Mouse (Mus musculus) midbrain, embryonic 14.5 days (tissue): ENCODE results near the gene Pqbp1. TPM values are rescaled to one million over a fixed set of nuclear protein-coding genes. Genes with fewer than 3 reads are reported as not detected.

ENCODE experiments used
- ATAC-seq: fragments of 200-750 bp; cut with Nextera tagmentation; 2 replicates; pipeline ENCODE4 v1.8.0; 2017; ENCODE audit warnings: moderate number of reproducible peaks, moderate library complexity; ENCODE audit not compliant: low FRiP score, low TSS enrichment
- DNase-seq: peaks from one replicate; pipeline ENCODE4 v3.0.0-alpha.2; 2015
- H3K27ac ChIP-seq: fragments of 300-500 bp; sonication (generic); replicated peaks from 2 replicates; pipeline ENCODE4 v1.5.1; 2014; ENCODE audit warnings: mild to moderate bottlenecking, low read depth, low read length, moderate library complexity
- H3K27me3 ChIP-seq: fragments of 300-500 bp; sonication (generic); 2 replicates; pipeline ENCODE4 v1.6.1; 2014; ENCODE audit warnings: low read length, control low read depth, mixed read lengths; ENCODE audit not compliant: control insufficient read depth, insufficient read depth
- H3K36me3 ChIP-seq: fragments of 300-500 bp; sonication (generic); 2 replicates; pipeline ENCODE4 v1.6.1; 2014; ENCODE audit warnings: low read length, control low read depth; ENCODE audit not compliant: control insufficient read depth, insufficient read depth
- H3K4me1 ChIP-seq: fragments of 300-500 bp; sonication (generic); 2 replicates; pipeline ENCODE4 v1.6.1; 2014; ENCODE audit warnings: mild to moderate bottlenecking, antibody characterized with exemption, low read length, control low read depth; ENCODE audit not compliant: control insufficient read depth, insufficient read depth
- H3K4me2 ChIP-seq: fragments of 300-500 bp; sonication (generic); 2 replicates; pipeline ENCODE4 v1.6.1; 2014; ENCODE audit warnings: mild to moderate bottlenecking, low read length, moderate library complexity
- H3K4me3 ChIP-seq: fragments of 300-500 bp; sonication (generic); replicated peaks from 2 replicates; pipeline ENCODE4 v1.5.1; 2014; ENCODE audit warnings: low read depth, low read length
- H3K9ac ChIP-seq: fragments of 300-500 bp; sonication (generic); replicated peaks from 2 replicates; pipeline ENCODE4 v1.6.1; 2014; ENCODE audit warnings: mild to moderate bottlenecking, low read length, moderate library complexity
- H3K9me3 ChIP-seq: fragments of 300-500 bp; sonication (generic); 2 replicates; pipeline ENCODE4 v1.6.1; 2016; ENCODE audit warnings: low read length, control low read depth, mixed read lengths; ENCODE audit not compliant: control insufficient read depth
- WGBS: fragments of 180-500 bp; shearing (Covaris S2); extraction: QIAGEN DNeasy Blood & Tissue Kit; methylation state at CpG from one replicate; pipeline ENCODE4 v1.1.7; 2014; 5-methylcytosine and 5-hydroxymethylcytosine counted together
- polyA plus RNA-seq: library from polyadenylated mRNA; unstranded; fragments of >200 nt; fragmentation: Nextera tagmentation; extraction: Ambion mirVana; gene quantifications from 2 replicates; pipeline ENCODE4 v1.2.1, GENCODE M21; 2014

The Pqbp1 gene
- polyA plus RNA-seq, 1 experiment from 2014 or later = 181 TPM

DNA sequence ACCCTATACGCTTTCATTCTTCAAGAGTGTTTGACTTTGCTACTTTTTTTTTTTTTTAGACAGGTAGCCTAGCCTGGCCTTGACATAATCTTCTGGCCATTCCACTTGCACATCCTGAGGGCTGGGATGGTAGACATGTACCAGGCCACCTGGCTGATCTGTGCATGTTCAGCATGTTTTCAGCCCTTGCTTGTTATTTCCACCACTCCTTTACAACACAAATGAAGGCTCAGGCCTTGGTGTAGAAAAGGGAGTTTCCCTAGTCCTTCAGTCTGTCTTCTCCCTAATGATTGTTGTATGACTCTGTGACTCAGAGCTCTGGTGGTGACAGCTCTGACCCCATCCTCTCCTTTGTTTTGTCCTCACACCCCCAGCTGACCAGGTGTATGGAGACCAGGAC is 31.9 kb downstream of the Pqbp1 start:
- H3K36me3 ChIP-seq = peaks cover 12% of the 10 kb centered on the region; the same call in 1 of the 2 replicates
- H3K4me1 ChIP-seq = no peaks in the 10 kb centered on the region
- no peak for DNase-seq
- H3K27me3 ChIP-seq = no peaks in the 10 kb centered on the region
- no peak overlapping the region for H3K9ac ChIP-seq
- H3K27ac ChIP-seq = no peak overlapping the region
- no peak for ATAC-seq
- no peaks in the 10 kb centered on the region for H3K9me3 ChIP-seq
- H3K4me2 ChIP-seq = no peak overlapping the region
- H3K4me3 ChIP-seq = no peak overlapping the region
- WGBS = 100% methylated on average over 1 of the region's 1 CpGs

DNA sequence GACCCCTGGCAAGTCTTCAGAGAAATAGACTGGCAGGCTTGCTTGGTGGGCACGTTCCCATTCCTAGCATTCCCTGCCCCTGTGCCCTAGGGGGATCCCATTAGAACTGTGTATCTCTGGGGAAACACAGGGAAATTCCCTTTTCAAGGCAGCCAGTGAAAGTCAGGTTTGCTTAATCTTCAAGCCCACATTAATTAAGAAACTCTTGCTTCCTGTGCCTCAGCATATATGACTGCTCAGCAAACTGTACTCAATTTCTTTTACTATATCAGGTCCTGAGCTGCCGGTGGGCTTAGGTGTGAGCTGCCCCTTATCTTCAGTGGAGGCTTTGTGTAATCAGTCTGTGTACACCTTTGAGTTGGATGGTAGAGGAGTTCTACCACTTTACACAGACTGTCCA is 33.3 kb downstream of the Pqbp1 start:
- Histone ChIP-seq H3K36me3 (peaks cover 9% of the 10 kb centered on the region; the same call in 1 of the 2 replicates), H3K4me1 (no peaks in the 10 kb centered on the region), H3K27me3 (no peaks in the 10 kb centered on the region), H3K9me3 (no peaks in the 10 kb centered on the region), H3K4me3 (no peak overlapping the region), H3K27ac (no peak overlapping the region), H3K9ac (no peak overlapping the region), H3K4me2 (no peak overlapping the region)
- DNase-seq (no peak), ATAC-seq (no peak)
- WGBS = 67% methylated on average over 2 of the region's 2 CpGs

DNA sequence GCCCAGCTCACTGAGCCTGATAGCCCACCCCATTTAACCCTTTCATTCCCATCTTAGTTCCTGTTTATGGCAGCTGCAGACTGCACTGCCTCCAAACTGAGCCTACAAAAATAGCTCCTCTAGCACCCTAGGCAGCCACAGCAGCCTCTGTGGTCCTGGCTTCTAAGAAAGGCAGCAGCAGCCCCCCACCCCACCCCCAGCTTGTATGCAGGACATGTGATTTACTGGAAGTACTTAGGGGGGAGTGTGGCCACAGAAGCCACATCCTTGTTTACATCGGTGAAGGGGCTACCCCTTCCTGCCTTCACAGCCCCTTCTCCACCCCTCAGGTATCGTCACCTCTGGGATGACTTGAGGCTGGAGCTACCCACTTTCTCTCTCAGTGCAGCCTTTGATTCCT is 33.7 kb downstream of the Pqbp1 start:
- H3K36me3 ChIP-seq = peaks cover 9% of the 10 kb centered on the region; the same call in 1 of the 2 replicates
- no peaks in the 10 kb centered on the region for H3K9me3 ChIP-seq
- H3K9ac ChIP-seq = no peak overlapping the region
- WGBS = 76% methylated on average over 2 of the region's 2 CpGs
- no peaks in the 10 kb centered on the region for H3K27me3 ChIP-seq
- no peak overlapping the region for H3K27ac ChIP-seq
- H3K4me1 ChIP-seq = no peaks in the 10 kb centered on the region
- ATAC-seq (no peak), DNase-seq (no peak)
- no peak overlapping the region for H3K4me2 ChIP-seq
- no peak overlapping the region for H3K4me3 ChIP-seq

DNA sequence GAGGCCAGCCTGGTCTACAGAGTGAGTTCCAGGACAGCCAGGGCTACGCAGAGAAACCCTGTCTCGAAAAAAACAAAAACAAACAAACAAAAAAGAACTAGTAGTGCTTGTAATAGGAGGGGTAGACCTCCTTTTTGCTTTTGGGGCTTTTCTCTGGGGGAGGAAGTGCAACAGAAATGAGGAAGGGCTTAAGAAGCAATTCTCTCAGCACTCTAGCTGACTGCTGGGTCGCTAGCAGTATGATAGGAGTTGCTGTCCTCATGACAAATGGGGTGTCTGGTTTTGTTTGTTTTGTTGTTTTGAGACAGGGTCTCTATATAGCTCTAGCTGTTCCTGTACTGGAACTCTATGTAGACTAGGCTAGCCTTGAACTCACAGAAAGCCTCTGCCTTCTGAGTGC is 34.5 kb downstream of the Pqbp1 start:
- H3K36me3 ChIP-seq = peaks cover 9% of the 10 kb centered on the region; the same call in 1 of the 2 replicates
- H3K27me3 ChIP-seq = no peaks in the 10 kb centered on the region
- 87% methylated on average over 3 of the region's 3 CpGs for WGBS
- no peaks in the 10 kb centered on the region for H3K9me3 ChIP-seq
- DNase-seq = no peak
- no peak overlapping the region for H3K4me3 ChIP-seq
- no peak overlapping the region for H3K4me2 ChIP-seq
- H3K4me1 ChIP-seq = no peaks in the 10 kb centered on the region
- ATAC-seq = no peak
- H3K27ac ChIP-seq = no peak overlapping the region
- no peak overlapping the region for H3K9ac ChIP-seq

DNA sequence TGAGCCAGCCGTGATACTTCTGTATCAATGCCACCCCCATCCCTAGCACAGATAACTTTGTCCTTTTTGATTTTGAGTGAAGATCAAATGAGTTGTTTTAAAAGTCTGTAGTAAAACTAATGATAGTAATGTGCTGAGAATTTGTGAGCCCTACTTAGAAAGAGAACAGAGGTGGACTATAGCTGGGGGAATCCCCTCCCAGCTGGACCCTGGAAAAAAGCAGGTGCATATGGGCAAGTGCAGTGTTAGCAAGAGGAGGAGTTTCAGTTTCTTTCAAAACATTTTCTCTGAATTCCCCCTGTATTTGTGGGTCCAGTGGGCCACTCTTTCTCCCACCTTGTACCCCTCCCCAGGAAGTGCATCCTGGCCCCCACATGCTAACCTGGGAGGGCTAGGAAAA is 35.9 kb downstream of the Pqbp1 start:
- ATAC-seq = no peak
- DNase-seq = no peak
- Histone ChIP-seq H3K9ac (no peak overlapping the region), H3K4me3 (no peak overlapping the region), H3K36me3 (peaks cover 8% of the 10 kb centered on the region; the same call in 1 of the 2 replicates), H3K9me3 (no peaks in the 10 kb centered on the region), H3K27me3 (no peaks in the 10 kb centered on the region), H3K4me2 (no peak overlapping the region), H3K4me1 (no peaks in the 10 kb centered on the region), H3K27ac (no peak overlapping the region)
- 90% methylated on average over 1 of the region's 1 CpGs for WGBS

DNA sequence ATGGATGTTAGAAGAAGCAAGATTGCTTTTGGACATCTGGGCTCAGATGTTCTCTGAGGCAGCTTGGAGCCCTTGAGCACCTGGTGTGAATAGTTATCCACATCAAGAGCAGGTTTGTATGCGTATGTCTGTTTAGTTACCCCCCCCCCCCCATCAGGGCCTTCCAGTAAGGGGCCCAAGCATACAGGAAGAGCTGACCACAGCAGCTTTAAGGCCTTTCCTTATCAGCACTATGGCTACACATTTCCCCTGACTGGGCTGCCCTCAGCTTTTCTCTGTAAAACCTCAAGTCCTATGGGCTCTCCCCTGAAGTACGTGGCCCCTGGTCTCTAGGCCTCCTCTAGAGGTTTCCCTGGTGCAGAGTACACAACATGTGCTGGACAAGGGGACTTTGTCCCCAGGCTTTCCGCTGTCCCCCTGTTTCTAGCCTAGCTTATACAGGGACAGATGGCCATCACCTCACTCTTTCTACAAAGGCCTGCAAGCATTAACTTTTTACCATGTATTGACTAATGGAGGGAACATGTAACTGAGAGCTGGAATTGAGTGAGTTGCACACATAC is 39.8 kb downstream of the Pqbp1 start:
- no peak for ATAC-seq
- no peaks in the 10 kb centered on the region for H3K27me3 ChIP-seq
- no peak for DNase-seq
- no peaks in the 10 kb centered on the region for H3K9me3 ChIP-seq
- H3K36me3 ChIP-seq = 0 out of 2 replicates have a peak, but pooled peaks cover 2% of the 10 kb centered on the region
- no peak overlapping the region for H3K27ac ChIP-seq
- no peak overlapping the region for H3K9ac ChIP-seq
- no peak overlapping the region for H3K4me2 ChIP-seq
- H3K4me3 ChIP-seq = no peak overlapping the region
- WGBS = 78% methylated on average over 3 of the region's 3 CpGs
- H3K4me1 ChIP-seq = no peaks in the 10 kb centered on the region

DNA sequence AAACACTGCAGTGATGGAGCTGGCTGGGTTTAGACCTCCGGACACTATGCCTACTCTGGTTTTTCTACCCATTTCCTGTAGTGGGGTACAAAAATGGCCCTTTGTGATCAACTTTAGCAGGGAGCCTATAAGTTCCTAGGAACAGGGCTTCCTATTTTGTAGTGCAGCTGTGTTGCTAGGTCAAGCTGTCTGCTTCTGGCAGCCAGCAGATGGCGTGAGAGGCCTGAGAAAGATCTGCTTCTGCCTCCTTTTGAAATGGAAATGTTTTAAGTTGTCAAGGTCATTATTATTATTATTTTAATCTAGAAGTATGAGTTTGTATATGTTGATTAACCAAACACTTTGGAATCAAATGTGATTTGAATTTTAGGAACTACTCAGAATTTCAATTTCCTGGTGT is 44.5 kb downstream of the Pqbp1 start:
- ATAC-seq (no peak), DNase-seq (peak; percentile 57)
- 46% methylated on average over 2 of the region's 2 CpGs for WGBS
- no peak overlapping the region for H3K27ac ChIP-seq
- H3K9ac ChIP-seq = no peak overlapping the region
- H3K4me1 ChIP-seq = no peaks in the 10 kb centered on the region
- 0 out of 2 replicates have a peak, but pooled peaks cover 10% of the 10 kb centered on the region for H3K36me3 ChIP-seq
- H3K4me2 ChIP-seq = no peak overlapping the region
- no peaks in the 10 kb centered on the region for H3K27me3 ChIP-seq
- no peak overlapping the region for H3K4me3 ChIP-seq
- H3K9me3 ChIP-seq = no peaks in the 10 kb centered on the region

DNA sequence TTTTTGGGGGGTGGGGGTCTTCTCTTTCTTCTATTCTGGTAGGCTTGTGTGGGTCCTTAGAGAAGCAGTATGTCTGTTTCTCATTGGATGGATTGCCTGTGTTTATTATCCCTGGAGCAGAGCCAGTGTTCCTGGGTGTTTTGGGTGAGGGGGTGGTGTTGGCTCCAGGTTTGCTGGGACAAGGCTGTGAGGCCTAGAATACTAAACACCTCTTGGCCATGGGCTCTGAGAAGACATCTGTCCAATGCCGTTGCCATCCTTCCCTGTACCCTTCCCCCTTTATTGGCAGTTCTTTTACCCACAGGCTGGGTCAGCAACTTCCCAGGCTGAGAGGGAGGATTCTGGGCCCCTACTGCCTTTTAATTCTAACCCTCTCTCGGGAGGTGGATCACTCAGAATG is 51.2 kb downstream of the Pqbp1 start:
- Histone ChIP-seq H3K9ac (no peak overlapping the region), H3K4me3 (no peak overlapping the region), H3K27ac (no peak overlapping the region), H3K4me2 (no peak overlapping the region), H3K9me3 (no peaks in the 10 kb centered on the region), H3K27me3 (no peaks in the 10 kb centered on the region), H3K36me3 (0 out of 2 replicates have a peak, but pooled peaks cover 5% of the 10 kb centered on the region), H3K4me1 (peaks cover 10% of the 10 kb centered on the region)
- DNase-seq (peak; percentile 28), ATAC-seq (no peak)
- 79% methylated on average over 2 of the region's 2 CpGs for WGBS
